Comparison of ENCODE assay signal across 8 mouse cellular contexts in genomic region chrX:7375716-7376480, GRCm38 (mm10). TPM values are rescaled to one million over a fixed set of nuclear protein-coding genes. Genes with fewer than 3 reads are reported as not detected.
DNase-seq lines count a peak whose midpoint lies in the region; ATAC-seq and TF ChIP-seq lines count a peak whose summit lies in the region.

Gene Usp27x (minus strand): TSS chrX:7375830.

- peak within 1 kb of the TSS; percentile 74 for H3K9ac ChIP-seq in heart, embryonic 14.5 days (ENCODE audit: low read length)
- peak within 1 kb of the TSS; percentile 11; the same call in 1 of the 2 replicates for H3K9ac ChIP-seq in liver, embryonic 14.5 days (replicated peaks)
- H3K9ac ChIP-seq in neural tube, embryonic 11.5 days (ENCODE audit: low read length): peak within 1 kb of the TSS; percentile 57
- peak within 1 kb of the TSS; percentile 67 for H3K9ac ChIP-seq in stomach, postnatal 0 days (ENCODE audit: low read length)

- peak; percentile 44 for TF ChIP-seq CTCF in liver, embryonic 14.5 days (IDR thresholded peaks at IDR 0.05; ENCODE audit: low read depth)
- peak; percentile 63 for TF ChIP-seq CTCF in stomach, postnatal 0 days (IDR thresholded peaks at IDR 0.05; ENCODE audit: low read depth)

- WGBS in heart, embryonic 14.5 days: 20% methylated on average over 49 of the region's 51 CpGs
- WGBS in liver, embryonic 14.5 days (ENCODE audit: insufficient replicate concordance): 17% methylated on average over 42 of the region's 51 CpGs
- 13% methylated on average over 48 of the region's 51 CpGs for WGBS in neural tube, embryonic 11.5 days
- 18% methylated on average over 40 of the region's 51 CpGs for WGBS in stomach, postnatal 0 days

- H3K4me1 ChIP-seq in brown adipose tissue, adult 24 weeks (ENCODE audit: control insufficient read depth, insufficient read depth, insufficient read length, low read length): no peaks in the 10 kb centered on the region
- H3K4me1 ChIP-seq in heart, embryonic 14.5 days (ENCODE audit: control insufficient read depth in 2 of 2, insufficient read depth in 2 of 2, low read length in 2 of 2): peaks cover 5 to 8% of the 10 kb centered on the region in 2 experiments; a peak in 1 of 4 replicates
- H3K4me1 ChIP-seq in liver, embryonic 14.5 days (replicated peaks; ENCODE audit: control insufficient read depth in 2 of 2, insufficient read depth in 2 of 2, low read length in 1 of 2): 0 out of 4 replicates have a peak, but pooled peaks cover 0 to 3% of the 10 kb centered on the region in 2 experiments
- H3K4me1 ChIP-seq in neural tube, embryonic 11.5 days (ENCODE audit: control insufficient read depth, insufficient read depth, low read length): no peaks in the 10 kb centered on the region
- H3K4me1 ChIP-seq in stomach, postnatal 0 days (replicated peaks; ENCODE audit: control insufficient read depth, insufficient read depth): no peaks in the 10 kb centered on the region; the same call in 1 of the 2 replicates

- H3K4me3 ChIP-seq in brown adipose tissue, adult 24 weeks (ENCODE audit: insufficient read depth, low read depth, low read length): peak within 1 kb of the TSS; percentile 66
- H3K4me3 ChIP-seq in heart, embryonic 14.5 days (ENCODE audit: control insufficient read depth in 1 of 2, insufficient read depth in 1 of 2, low read depth in 1 of 2, low read length in 2 of 2): peak within 1 kb of the TSS; percentile 60 to 78
- H3K4me3 ChIP-seq in liver, embryonic 14.5 days (ENCODE audit: insufficient read depth in 1 of 2, low read depth in 2 of 2, low read length in 2 of 2): peak within 1 kb of the TSS; percentile 50 to 56
- H3K4me3 ChIP-seq in neural tube, embryonic 11.5 days (ENCODE audit: low read depth, low read length): peak within 1 kb of the TSS; percentile 51
- peak within 1 kb of the TSS; percentile 56 for H3K4me3 ChIP-seq in stomach, postnatal 0 days (ENCODE audit: low read depth, low read length)

- no peaks in the 10 kb centered on the region for H3K27me3 ChIP-seq in heart, embryonic 14.5 days (ENCODE audit: control insufficient read depth, insufficient read depth, low read length)
- H3K27me3 ChIP-seq in liver, embryonic 14.5 days (ENCODE audit: control insufficient read depth, insufficient read depth, low read length): no peaks in the 10 kb centered on the region
- no peaks in the 10 kb centered on the region for H3K27me3 ChIP-seq in neural tube, embryonic 11.5 days (ENCODE audit: control insufficient read depth, insufficient read depth, low read length)
- no peaks in the 10 kb centered on the region for H3K27me3 ChIP-seq in stomach, postnatal 0 days (ENCODE audit: control insufficient read depth, insufficient read depth, low read length)

- no peaks in the 10 kb centered on the region for H3K36me3 ChIP-seq in heart, embryonic 14.5 days (ENCODE audit: control insufficient read depth, insufficient read depth, low read length)
- H3K36me3 ChIP-seq in liver, embryonic 14.5 days (replicated peaks; ENCODE audit: control insufficient read depth, insufficient read depth, low read depth): no peaks in the 10 kb centered on the region
- H3K36me3 ChIP-seq in neural tube, embryonic 11.5 days (ENCODE audit: control insufficient read depth, insufficient read depth, low read length): no peaks in the 10 kb centered on the region
- H3K36me3 ChIP-seq in stomach, postnatal 0 days (ENCODE audit: control insufficient read depth, insufficient read depth, low read length): no peaks in the 10 kb centered on the region

- peak within 1 kb of the TSS; percentile 85 for H3K4me2 ChIP-seq in heart, embryonic 14.5 days (ENCODE audit: low read length)
- H3K4me2 ChIP-seq in liver, embryonic 14.5 days (ENCODE audit: low read depth): peak within 1 kb of the TSS; percentile 63
- H3K4me2 ChIP-seq in neural tube, embryonic 11.5 days (ENCODE audit: low read depth): peak within 1 kb of the TSS; percentile 67
- peak within 1 kb of the TSS; percentile 75 for H3K4me2 ChIP-seq in stomach, postnatal 0 days (replicated peaks; ENCODE audit: low read depth)

- no peaks in the 10 kb centered on the region for H3K9me3 ChIP-seq in heart, embryonic 14.5 days (ENCODE audit: control insufficient read depth, low read length)
- H3K9me3 ChIP-seq in liver, embryonic 14.5 days (ENCODE audit: control insufficient read depth, low read length): no peaks in the 10 kb centered on the region
- no peaks in the 10 kb centered on the region for H3K9me3 ChIP-seq in neural tube, embryonic 11.5 days (ENCODE audit: control insufficient read depth, low read length)
- no peaks in the 10 kb centered on the region for H3K9me3 ChIP-seq in stomach, postnatal 0 days (ENCODE audit: control insufficient read depth, low read length)

- ATAC-seq in heart, embryonic 14.5 days (ENCODE audit: insufficient number of reproducible peaks, insufficient read depth, low FRiP score, low read depth): peak; percentile 83
- peak; percentile 81 for ATAC-seq in liver, embryonic 14.5 days (ENCODE audit: insufficient read depth)
- ATAC-seq in neural tube, embryonic 11.5 days (ENCODE audit: insufficient read depth, low FRiP score, low TSS enrichment): peak; percentile 86
- ATAC-seq in stomach, postnatal 0 days (ENCODE audit: low FRiP score, low TSS enrichment): peak; percentile 93

- TF ChIP-seq EP300 in liver, embryonic 14.5 days (IDR thresholded peaks at IDR 0.05; ENCODE audit: low read depth): no peak
- TF ChIP-seq EP300 in stomach, postnatal 0 days (optimal IDR thresholded peaks at IDR 0.05): no peak

- peak; percentile 81 for DNase-seq in CD4-positive, CD25-positive, alpha-beta regulatory T cell, adult 2 months (ENCODE audit: low read depth, low spot score)
- DNase-seq in fat pad, adult 2 months (ENCODE audit: extremely low read depth, low read depth, low spot score): peak; percentile 5
- peak; percentile 79 for DNase-seq in kidney, postnatal 14 days
- peak in 2 of 3 experiments; percentile 20 to 22 for DNase-seq in liver, embryonic 14.5 days (ENCODE audit: low read depth in 3 of 3, low spot score in 3 of 3)
- peak; percentile 78 for DNase-seq in neural tube, embryonic 11.5 days (ENCODE audit: low spot score)
- peak; percentile 84 for DNase-seq in stomach, postnatal 0 days (ENCODE audit: low spot score)

- peak within 1 kb of the TSS; percentile 49; the same call in 1 of the 2 replicates for H3K27ac ChIP-seq in brown adipose tissue, adult 24 weeks (replicated peaks; ENCODE audit: low read depth, low read length)
- peak within 1 kb of the TSS; percentile 74 to 88 for H3K27ac ChIP-seq in heart, embryonic 14.5 days (replicated peaks in 1 of 2; ENCODE audit: control insufficient read depth in 1 of 2, insufficient read depth in 1 of 2, low read depth in 2 of 2, low read length in 2 of 2)
- no peak within 1 kb of the TSS for H3K27ac ChIP-seq in liver, embryonic 14.5 days
- peak within 1 kb of the TSS; percentile 49; the same call in 1 of the 2 replicates for H3K27ac ChIP-seq in neural tube, embryonic 11.5 days (ENCODE audit: low read depth, low read length)
- peak within 1 kb of the TSS; percentile 84 for H3K27ac ChIP-seq in stomach, postnatal 0 days (replicated peaks)

RNA-seq across cellular contexts. Expression of gene Usp27x, which starts in this region (rescaled TPM):
- polyA plus RNA-seq in brown adipose tissue, adult 24 weeks (2012; ENCODE audit: insufficient read depth, insufficient read length, missing spikeins): 0.46 and 0.75 TPM in 2 replicates
- polyA plus RNA-seq in heart, embryonic 14.5 days (2014; fragmentation: Nextera tagmentation; extraction: Ambion mirVana): 0.35 and 0.47 TPM in 2 replicates
- polyA plus RNA-seq in liver, embryonic 14.5 days (2012; rRNA removed): 0.12 and 0.26 TPM in 2 replicates
- polyA plus RNA-seq in liver, embryonic 14.5 days (2014; fragmentation: Nextera tagmentation; extraction: Ambion mirVana): 0.05 TPM in 1 of 2 replicates, not detected in the other
- 0.59 and 0.69 TPM in 2 replicates for polyA plus RNA-seq in neural tube, embryonic 11.5 days (2014; fragmentation: Nextera tagmentation; extraction: Ambion mirVana)
- polyA plus RNA-seq in stomach, postnatal 0 days (2015; fragmentation: Nextera tagmentation; extraction: Ambion mirVana): 0.41 and 0.46 TPM in 2 replicates

Comparison
In these comparisons a context has a peak if more than half of its experiments do, and no peak if none do; other contexts are left out.
1. Peak in ATAC-seq, H3K4me3 ChIP-seq, H3K27ac ChIP-seq, H3K9ac ChIP-seq and H3K4me2 ChIP-seq in heart, embryonic 14.5 days; RNA of the gene not detected or under 1 TPM.
2. Peak in DNase-seq, ATAC-seq, H3K4me3 ChIP-seq, H3K9ac ChIP-seq and H3K4me2 ChIP-seq in liver, embryonic 14.5 days; RNA of the gene not detected or under 1 TPM.
3. Peak in DNase-seq, ATAC-seq, H3K4me3 ChIP-seq, H3K27ac ChIP-seq, H3K9ac ChIP-seq and H3K4me2 ChIP-seq in neural tube, embryonic 11.5 days; RNA of the gene not detected or under 1 TPM.
4. Peak in DNase-seq, ATAC-seq, H3K4me3 ChIP-seq, H3K27ac ChIP-seq, H3K9ac ChIP-seq and H3K4me2 ChIP-seq in stomach, postnatal 0 days; RNA of the gene not detected or under 1 TPM.
5. DNase-seq: peak in every context shown above with its lines; median percentile 84 in stomach, postnatal 0 days; 81 in CD4-positive, CD25-positive, alpha-beta regulatory T cell, adult 2 months; 79 in kidney, postnatal 14 days; 78 in neural tube, embryonic 11.5 days; 21 in liver, embryonic 14.5 days; 5 in fat pad, adult 2 months.
6. H3K9ac ChIP-seq: peak in every context shown above with its lines; median percentile 74 in heart, embryonic 14.5 days; 67 in stomach, postnatal 0 days; 57 in neural tube, embryonic 11.5 days; 11 in liver, embryonic 14.5 days.